Mouse (Mus musculus) CH12.LX (cell line): Measurements from ENCODE around the gene Tdrd9. TPM values are rescaled to one million over a fixed set of nuclear protein-coding genes. Genes with fewer than 3 reads are reported as not detected.
"Not testable (repeated sequence)": the region's sequence is repeated elsewhere in the genome, so short reads cannot be mapped to it uniquely, and the experiment has no call there.

Experiments
- DNase-seq: peaks from one replicate; pipeline ENCODE4 v3.0.0-alpha.2; 2013; ENCODE audit errors: extremely low read depth
- H3K27ac ChIP-seq: 2 replicates; pipeline ENCODE4 v1.5.1; 2012; ENCODE audit warnings: low read depth, mild to moderate bottlenecking, control low read depth, moderate library complexity; ENCODE audit not compliant: insufficient read depth
- H3K27me3 ChIP-seq: replicated peaks from 2 replicates; pipeline ENCODE3; 2012; ENCODE audit warnings: inconsistent platforms
- H3K36me3 ChIP-seq, 2 experiments: replicated peaks in 1 of 2; 2 replicates each; pipeline versions ENCODE3 to v1.6.1; 2012; ENCODE audit warnings: inconsistent platforms in 1 of 2, low read length in 1 of 2, mild to moderate bottlenecking in 1 of 2, mixed read lengths in 1 of 2, moderate library complexity in 1 of 2; ENCODE audit not compliant: control insufficient read depth in 1 of 2, insufficient read depth in 1 of 2
- H3K4me1 ChIP-seq, 2 experiments: 2 replicates each; pipeline ENCODE4 v1.6.1; 2012; ENCODE audit warnings: inconsistent platforms in 1 of 2, moderate library complexity in 1 of 2; ENCODE audit not compliant: insufficient read depth in 2 of 2, control insufficient read depth in 1 of 2
- H3K4me2 ChIP-seq: 2 replicates; pipeline ENCODE4 v1.6.1; 2012; ENCODE audit warnings: low read depth, mild to moderate bottlenecking, control low read depth; ENCODE audit not compliant: poor library complexity, insufficient read depth, severe bottlenecking
- H3K4me3 ChIP-seq, 3 experiments: fragments of 150-350 bp in 1 of 3; sonication (generic) in 1 of 3; replicated peaks in 1 of 3; 2 replicates each; pipeline versions ENCODE3 to v1.5.1; 2011 to 2012; ENCODE audit warnings: low read depth in 2 of 3, low read length in 2 of 3, mild to moderate bottlenecking in 2 of 3, moderate library complexity in 2 of 3, control low read depth in 1 of 3, improper control_type of control experiment in 1 of 3, inconsistent platforms in 1 of 3, mixed read lengths in 1 of 3; ENCODE audit not compliant: poor library complexity in 1 of 3
- H3K79me2 ChIP-seq: replicated peaks from 2 replicates; pipeline ENCODE4 v1.6.1; 2012; ENCODE audit warnings: mild to moderate bottlenecking, moderate library complexity; ENCODE audit not compliant: control insufficient read depth, poor library complexity, insufficient read depth, severe bottlenecking; ENCODE audit errors: extremely low read depth
- H3K9ac ChIP-seq: 2 replicates; pipeline ENCODE4 v1.6.1; 2012; ENCODE audit warnings: low read depth, mild to moderate bottlenecking, control low read depth, moderate library complexity; ENCODE audit not compliant: insufficient read depth
- H3K9me3 ChIP-seq: replicated peaks from 2 replicates; pipeline ENCODE3; 2012; ENCODE audit warnings: low read length, inconsistent platforms, mixed read lengths
- ELF1 ChIP-seq: IDR thresholded peaks from 2 replicates; pipeline ENCODE4 v1.6.1; 2014; ENCODE audit warnings: low read depth, mild to moderate bottlenecking, inconsistent platforms, low read length, improper control_type of control experiment
- EP300 ChIP-seq: IDR thresholded peaks from 2 replicates; pipeline ENCODE4 v1.6.1; 2011; ENCODE audit warnings: low read length, improper control_type of control experiment
- ETS1 ChIP-seq: conservative IDR thresholded peaks from 2 replicates; pipeline ENCODE4 v1.6.1; 2012; ENCODE audit warnings: low read depth, mild to moderate bottlenecking, inconsistent platforms, low read length, improper control_type of control experiment, moderate library complexity
- JUN ChIP-seq: IDR thresholded peaks from 2 replicates; pipeline ENCODE4 v1.6.1; 2011; ENCODE audit warnings: low read depth, mild to moderate bottlenecking, low read length, improper control_type of control experiment, moderate library complexity; ENCODE audit not compliant: insufficient read depth
- MAFK ChIP-seq: IDR thresholded peaks from 2 replicates; pipeline ENCODE4 v1.6.1; 2011; ENCODE audit warnings: low read length, improper control_type of control experiment; ENCODE audit not compliant: insufficient replicate concordance
- MEF2A ChIP-seq: IDR thresholded peaks from 2 replicates; pipeline ENCODE4 v1.6.1; 2014; ENCODE audit warnings: low read depth, mild to moderate bottlenecking, inconsistent platforms, low read length, improper control_type of control experiment, borderline replicate concordance
- MXI1 ChIP-seq: IDR thresholded peaks from 2 replicates; pipeline ENCODE4 v1.6.1; 2011; ENCODE audit warnings: mild to moderate bottlenecking, low read depth, low read length, improper control_type of control experiment
- MYC ChIP-seq: IDR thresholded peaks from 2 replicates; pipeline ENCODE4 v1.6.1; 2011; ENCODE audit warnings: low read depth, mild to moderate bottlenecking, improper control_type of control experiment, low read length
- POLR2A ChIP-seq: IDR thresholded peaks from 2 replicates; pipeline ENCODE4 v1.6.1; 2011; ENCODE audit warnings: low read depth, mild to moderate bottlenecking, improper control_type of control experiment, low read length
- RCOR1 ChIP-seq: conservative IDR thresholded peaks from 2 replicates; pipeline ENCODE4 v1.6.1; 2012; ENCODE audit warnings: low read depth, mild to moderate bottlenecking, inconsistent platforms, low read length, improper control_type of control experiment
- TBP ChIP-seq: conservative IDR thresholded peaks from 2 replicates; pipeline ENCODE4 v1.6.1; 2011; ENCODE audit warnings: low read depth, low read length, improper control_type of control experiment
- USF1 ChIP-seq: IDR thresholded peaks from 2 replicates; pipeline ENCODE4 v1.6.1; 2014; ENCODE audit warnings: low read depth, mild to moderate bottlenecking, inconsistent platforms, low read length, improper control_type of control experiment
- ZMIZ1 ChIP-seq: IDR thresholded peaks from 2 replicates; pipeline ENCODE4 v1.6.1; 2012; ENCODE audit warnings: low read depth, mild to moderate bottlenecking, inconsistent platforms, low read length, improper control_type of control experiment
- ZNF384 ChIP-seq: IDR thresholded peaks from 2 replicates; pipeline ENCODE4 v1.6.1; 2012; ENCODE audit warnings: low read depth, low read length, improper control_type of control experiment, inconsistent platforms
- dilution Hi-C: fragments of 300-500 bp; cut with MboI; formaldehyde crosslinking; loops from 2 replicates; pipeline ENCODE4 v1.14.3; 2020; ENCODE audit warnings: low sequenced_read_pairs; ENCODE audit not compliant: extremely low pct_unique_long_range_greater_than_20kb, extremely low pct_ligation_motif_present
- in situ Hi-C: fragments of 300-500 bp; cut with MboI; formaldehyde crosslinking; loops from 3 replicates; pipeline ENCODE4 v1.14.3; 2019; ENCODE audit warnings: low sequenced_read_pairs, low pct_ligation_motif_present, low pct_unique_long_range_greater_than_20kb, mixed read lengths
- polyA plus RNA-seq: library from polyadenylated mRNA; unstranded; fragments of >175 nt; gene quantifications from 2 replicates; pipeline ENCODE4 v1.2.1, GENCODE M21; 2012; ENCODE audit warnings: low read depth; ENCODE audit not compliant: insufficient read length
- total RNA-seq, 2 experiments: library from RNA; depleted of rRNA; stranded (reverse); fragments of 300-350 nt in 1 of 2; fragments of >200 nt in 1 of 2; gene quantifications; 2 replicates each; pipeline ENCODE4 v1.2.3; 2012 to 2014

Tdrd9 gene
- total and polyA plus RNA-seq, 3 experiments, result not detected

DNA sequence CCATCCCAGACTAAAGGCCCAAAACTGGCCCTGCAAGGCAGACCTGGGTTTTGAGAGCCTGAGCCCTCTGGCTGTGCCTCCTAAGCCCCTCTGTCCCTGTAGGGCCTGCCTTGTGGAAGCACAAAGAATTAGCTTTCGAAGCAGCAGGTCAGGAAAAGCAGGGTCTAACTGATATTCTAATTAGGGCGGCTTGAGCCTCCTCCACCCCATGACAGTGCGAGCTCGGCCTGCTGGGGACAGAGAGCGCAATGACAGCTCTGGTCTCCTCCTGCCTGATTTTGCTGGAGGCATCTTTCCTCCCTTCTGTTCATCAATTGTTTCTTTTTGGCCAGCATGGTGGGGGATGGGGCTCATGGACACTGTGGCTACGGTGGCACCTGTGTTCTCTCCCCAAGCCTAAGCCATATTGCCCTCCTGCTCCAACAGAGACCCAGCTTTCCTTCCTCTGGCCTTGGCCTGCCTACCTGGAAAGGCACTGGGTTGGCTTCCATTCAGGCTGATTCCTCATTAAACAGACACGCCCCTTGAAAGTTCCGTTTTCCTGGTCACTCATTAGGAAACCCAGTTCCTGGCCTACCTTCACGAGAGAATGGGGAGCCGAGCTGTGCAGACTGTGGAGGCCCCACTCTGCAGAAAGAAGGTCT is 27.8 kb upstream of the Tdrd9 start:
- no peak overlapping the region for H3K27ac ChIP-seq

DNA sequence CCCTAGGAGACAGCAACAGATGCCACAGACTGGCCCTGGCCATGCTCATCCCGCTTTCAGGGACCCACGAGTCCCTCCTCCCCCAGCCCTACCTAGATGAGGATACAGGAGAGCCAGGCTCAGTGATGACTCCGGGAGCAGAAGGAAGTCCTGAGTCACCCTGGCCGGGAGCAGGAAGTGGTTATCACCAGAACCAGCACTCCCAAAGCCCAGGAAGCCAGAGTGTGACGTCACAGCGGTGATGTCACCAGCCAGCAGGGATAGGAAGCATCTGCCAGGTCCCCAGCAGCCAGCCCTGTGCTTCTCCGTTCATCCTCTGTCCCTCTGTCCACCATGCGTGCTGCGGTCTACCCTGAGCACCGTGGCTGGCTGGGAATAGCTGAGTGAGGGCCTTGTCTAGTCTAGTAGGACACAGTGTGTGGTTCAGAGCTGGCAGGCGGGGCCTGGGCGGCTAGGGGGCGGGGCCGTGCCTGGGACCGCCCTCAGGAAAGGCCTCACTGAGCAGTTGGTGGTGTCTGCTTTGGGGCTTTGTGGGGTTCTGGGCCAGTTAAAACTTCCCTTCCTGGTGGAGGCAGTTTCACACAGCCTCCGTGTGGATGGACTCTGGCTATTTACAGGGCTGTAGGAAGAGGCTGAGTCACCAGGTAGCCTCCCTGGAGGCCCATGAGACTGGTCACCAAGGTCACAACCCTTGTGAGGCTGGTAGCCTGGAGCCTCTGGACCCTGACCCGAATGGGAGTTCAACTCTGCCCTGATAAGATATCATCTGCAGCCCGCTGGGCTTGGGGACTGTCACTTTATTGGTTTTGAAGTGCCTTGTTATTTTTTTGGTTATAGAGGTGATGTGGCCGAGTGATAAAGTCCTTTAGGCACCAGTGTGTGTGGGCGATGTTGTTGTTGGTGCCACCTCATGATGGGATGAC is 27.0 kb upstream of the Tdrd9 start:
- H3K4me1 ChIP-seq, result peaks cover 2 to 22% of the 10 kb centered on the region in 2 experiments; a peak in 3 of 4 replicates
- H3K4me3 ChIP-seq, H3K79me2 ChIP-seq, H3K4me2 ChIP-seq, H3K36me3 ChIP-seq, dilution Hi-C loops, H3K9me3 ChIP-seq, H3K27me3 ChIP-seq, in situ Hi-C loops, H3K27ac ChIP-seq, H3K9ac ChIP-seq, DNase-seq: not testable (repeated sequence)

More for the DNA sequence above, 27.8 kb upstream of the Tdrd9 start:
- no peak overlapping the region for H3K9ac ChIP-seq
- H3K79me2 ChIP-seq, result no peaks in the 10 kb centered on the region
- no peaks in the 10 kb centered on the region for H3K36me3 ChIP-seq
- dilution Hi-C loops (no loop called here), in situ Hi-C loops (no loop called here)
- H3K27me3 ChIP-seq, result no peaks in the 10 kb centered on the region
- no peak for DNase-seq
- TF ChIP-seq JUN (no peak), RCOR1 (no peak), MXI1 (no peak), EP300 (no peak), MYC (no peak), ETS1 (no peak), MEF2A (no peak), ELF1 (no peak), POLR2A (no peak), TBP (no peak), ZNF384 (no peak), USF1 (no peak), ZMIZ1 (no peak), MAFK (no peak)
- H3K9me3 ChIP-seq, result no peaks in the 10 kb centered on the region
- H3K4me2 ChIP-seq, result no peak overlapping the region
- H3K4me3 ChIP-seq, result no peak overlapping the region
- H3K4me1 ChIP-seq, result peaks cover 2 to 22% of the 10 kb centered on the region in 2 experiments; a peak in 3 of 4 replicates
